Mouse (Mus musculus): ENCODE measurements at regions not wholly inside any gene's neighbourhood (a gene's known extent, or its start where the extent isn't known, plus 50 kb on each side); places are given as distances from the start of the nearest gene placed in this dataset.
A peak's percentile ranks its signal among the peaks of the same experiment; 100 is the strongest.

GRCm38 (mm10) chrX:121301915-121302314 lies 989.0 kb upstream of the H2afb3 start:
- no peak for DNase-seq

GRCm38 (mm10) chrX:121291239-121291638 lies 978.3 kb upstream of the H2afb3 start:
- DNase-seq: no peak

DNA sequence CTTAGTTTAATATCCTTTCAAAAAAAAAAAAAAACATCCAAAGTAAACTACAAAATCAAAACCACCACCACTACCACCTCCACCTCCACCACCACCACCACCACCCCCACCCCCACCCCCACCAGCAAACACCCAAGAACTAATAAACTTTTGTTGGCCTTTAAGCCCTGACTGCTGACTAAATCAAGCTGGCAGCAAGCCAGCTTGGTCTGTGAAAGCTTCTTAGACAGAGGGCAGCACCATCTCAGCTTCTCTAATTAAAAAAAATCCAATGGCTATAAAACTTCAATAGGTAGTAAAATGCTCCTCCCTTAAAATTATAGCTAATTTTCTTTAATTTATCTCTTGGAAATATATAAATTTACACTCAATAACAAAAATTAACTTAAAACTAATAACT lies 957.2 kb upstream of the H2afb3 start:
- peak; percentile 20 for DNase-seq

DNA sequence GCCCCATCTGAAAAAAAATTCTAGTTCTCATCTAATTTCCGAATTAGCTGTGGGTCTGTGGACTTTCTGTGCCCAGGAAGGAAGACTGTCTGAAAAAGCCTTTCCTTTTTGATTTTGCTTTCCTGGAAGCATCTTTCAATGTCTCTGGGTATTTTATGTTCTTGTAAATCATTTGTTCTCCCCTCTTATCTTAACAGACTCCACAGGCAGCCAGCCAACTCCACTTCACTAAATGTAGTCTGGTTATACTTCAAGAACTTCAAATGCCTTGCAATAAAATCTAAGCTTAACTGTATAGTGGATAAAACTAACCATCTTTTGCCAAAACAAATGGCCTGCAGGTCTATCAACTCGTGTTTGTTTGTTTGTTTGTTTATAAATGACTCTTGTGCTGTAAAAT lies 956.7 kb upstream of the H2afb3 start:
- no peak for DNase-seq

GRCm38 (mm10) chrX:121232142-121233000 lies 919.5 kb upstream of the H2afb3 start:
- peak; percentile 73 for DNase-seq
